Mouse (Mus musculus): Measurements from ENCODE around the gene Adamts17. TPM values are rescaled to one million over a fixed set of nuclear protein-coding genes. Genes with fewer than 3 reads are reported as not detected.

The Adamts17 gene
- total and polyA plus RNA-seq, 3 experiments = 0.33 to 0.42 TPM; not detected in 1

- TF ChIP-seq E2F4 (IDR thresholded peaks at IDR 0.05; ENCODE audit: borderline replicate concordance, low read depth, low read length) (no peak), TBP (IDR thresholded peaks at IDR 0.05; ENCODE audit: low read depth, low read length) (no peak), MXI1 (IDR thresholded peaks at IDR 0.05; ENCODE audit: low read depth, low read length) (no peak), CHD1 (IDR thresholded peaks at IDR 0.05; ENCODE audit: low read depth, low read length) (no peak), POLR2A (IDR thresholded peaks at IDR 0.05; ENCODE audit: control insufficient read depth in 1 of 2, insufficient read depth in 1 of 2, low read depth in 1 of 2, low read length in 2 of 2, poor library complexity in 1 of 2) (no peak), ZNF384 (IDR thresholded peaks at IDR 0.05; ENCODE audit: low read depth, low read length) (no peak), POLR2AphosphoS5 (IDR thresholded peaks at IDR 0.05; ENCODE audit: borderline replicate concordance, low read depth, low read length) (no peak), MAFK (IDR thresholded peaks at IDR 0.05; ENCODE audit: borderline replicate concordance, low read depth, low read length) (no peak), MYB (IDR thresholded peaks at IDR 0.05; ENCODE audit: low read depth, low read length) (no peak), ETS1 (IDR thresholded peaks at IDR 0.05; ENCODE audit: low read depth, low read length) (no peak), GATA1 (IDR thresholded peaks at IDR 0.05; ENCODE audit: low read depth, low read length) (no peak), HCFC1 (IDR thresholded peaks at IDR 0.05; ENCODE audit: low read depth, low read length) (no peak), SMC3 (IDR thresholded peaks at IDR 0.05; ENCODE audit: low read depth, low read length) (no peak), GABPA (IDR thresholded peaks at IDR 0.05; ENCODE audit: low read depth, low read length) (no peak), TCF12 (IDR thresholded peaks at IDR 0.05; ENCODE audit: low read depth, low read length) (no peak), MYC (IDR thresholded peaks at IDR 0.05; ENCODE audit: low read depth, low read length) (no peak), MAZ (IDR thresholded peaks at IDR 0.05; ENCODE audit: low read depth, low read length) (no peak), USF2 (IDR thresholded peaks at IDR 0.05; ENCODE audit: borderline replicate concordance in 1 of 2, insufficient read depth in 1 of 2, low read depth in 1 of 2, low read length in 2 of 2) (no peak)
- Histone ChIP-seq H3K27me3 (ENCODE audit: control insufficient read depth in 1 of 2, insufficient read depth in 2 of 2, low read length in 2 of 2) (no peaks in the 10 kb centered on the region), H3K9me3 (replicated peaks; ENCODE audit: insufficient read depth, low read length) (no peaks in the 10 kb centered on the region), H3K9ac (ENCODE audit: control insufficient read depth, low read depth, low read length, poor library complexity, severe bottlenecking) (no peak overlapping the region), H3K79me2 (ENCODE audit: control insufficient read depth, insufficient read depth, low read length, poor library complexity) (no peaks in the 10 kb centered on the region), H3K4me3 (ENCODE audit: control insufficient read depth in 1 of 2, insufficient read depth in 1 of 2, low read depth in 2 of 2, low read length in 2 of 2) (no peak overlapping the region; a peak in 1 of 4 replicates), H3K27ac (ENCODE audit: control insufficient read depth, low read depth, low read length) (no peak overlapping the region), H3K4me1 (ENCODE audit: control insufficient read depth in 1 of 2, insufficient read depth in 2 of 2, low read length in 2 of 2) (no peaks in the 10 kb centered on the region), H3K36me3 (ENCODE audit: control insufficient read depth in 1 of 2, insufficient read depth in 2 of 2, low read length in 2 of 2) (no peaks in the 10 kb centered on the region)
- peak; percentile 4 for DNase-seq (ENCODE audit: low read depth, low spot score)
These were observed 27.6 kb downstream of the Adamts17 start for GRCm38 (mm10) chr7:66866944-66867718.

DNA sequence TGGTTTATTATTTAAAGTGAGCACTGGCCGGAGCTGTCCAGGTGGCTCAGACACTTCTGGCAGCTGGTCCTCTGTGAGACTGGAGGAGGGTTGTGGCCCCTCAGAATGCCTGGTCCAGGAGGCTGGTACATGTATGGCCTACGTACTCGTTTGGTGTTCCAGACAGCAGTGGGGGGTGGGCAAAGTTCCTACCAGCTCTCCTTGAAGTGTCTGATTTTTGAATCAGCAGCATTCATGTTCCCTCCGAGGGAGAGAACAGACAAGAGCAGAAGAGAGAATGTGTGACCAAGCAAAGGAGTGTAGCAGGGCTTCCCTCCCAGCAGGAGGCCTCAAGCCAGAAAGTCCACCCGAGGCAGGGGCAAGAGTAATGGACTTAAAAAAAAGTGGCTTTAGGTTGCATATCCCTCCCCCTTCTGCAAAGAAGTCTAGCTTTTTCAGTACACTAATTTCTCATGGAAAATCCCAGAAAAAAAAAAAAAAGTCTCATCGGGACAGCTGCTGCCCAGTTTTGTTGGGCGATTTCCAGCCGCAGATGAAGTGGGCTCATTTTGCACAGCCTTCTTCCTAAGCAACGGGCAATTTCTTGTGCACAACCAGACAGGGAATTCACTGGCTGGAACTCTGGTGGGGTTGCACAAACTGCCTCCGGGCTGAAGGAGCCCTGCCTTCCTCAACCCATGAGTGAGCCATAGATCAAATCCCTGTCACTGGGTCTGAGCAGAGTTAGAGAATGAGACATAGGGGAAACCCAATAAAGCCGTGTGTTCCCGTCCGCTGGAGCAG, 28.4 kb downstream of the Adamts17 start:
- Histone ChIP-seq H3K9me3 (replicated peaks; ENCODE audit: insufficient read depth, low read length) (no peaks in the 10 kb centered on the region), H3K4me1 (ENCODE audit: control insufficient read depth in 1 of 2, insufficient read depth in 2 of 2, low read length in 2 of 2) (no peaks in the 10 kb centered on the region), H3K9ac (ENCODE audit: control insufficient read depth, low read depth, low read length, poor library complexity, severe bottlenecking) (no peak overlapping the region), H3K4me3 (ENCODE audit: control insufficient read depth in 1 of 2, insufficient read depth in 1 of 2, low read depth in 2 of 2, low read length in 2 of 2) (no peak overlapping the region), H3K27ac (ENCODE audit: control insufficient read depth, low read depth, low read length) (no peak overlapping the region), H3K36me3 (ENCODE audit: control insufficient read depth in 1 of 2, insufficient read depth in 2 of 2, low read length in 2 of 2) (no peaks in the 10 kb centered on the region), H3K79me2 (ENCODE audit: control insufficient read depth, insufficient read depth, low read length, poor library complexity) (no peaks in the 10 kb centered on the region), H3K27me3 (ENCODE audit: control insufficient read depth in 1 of 2, insufficient read depth in 2 of 2, low read length in 2 of 2) (no peaks in the 10 kb centered on the region)
- no peak for DNase-seq (ENCODE audit: low read depth, low spot score)
- no peak for TF ChIP-seq TCF12 (IDR thresholded peaks at IDR 0.05; ENCODE audit: low read depth, low read length)
- no peak for TF ChIP-seq POLR2A (IDR thresholded peaks at IDR 0.05; ENCODE audit: control insufficient read depth in 1 of 2, insufficient read depth in 1 of 2, low read depth in 1 of 2, low read length in 2 of 2, poor library complexity in 1 of 2)
- TF ChIP-seq MEF2A (IDR thresholded peaks at IDR 0.05; ENCODE audit: extremely low read depth, insufficient replicate concordance, low read depth, low read length, poor library complexity, severe bottlenecking) = no peak
- TF ChIP-seq JUND (IDR thresholded peaks at IDR 0.05; ENCODE audit: low read depth, low read length) = no peak
- no peak for TF ChIP-seq EP300 (IDR thresholded peaks at IDR 0.05; ENCODE audit: low read depth in 1 of 2, low read length in 2 of 2)
- TF ChIP-seq TBP (IDR thresholded peaks at IDR 0.05; ENCODE audit: low read depth, low read length) = no peak
- no peak for TF ChIP-seq NELFE (IDR thresholded peaks at IDR 0.05; ENCODE audit: low read depth, low read length)
- TF ChIP-seq POLR2AphosphoS5 (IDR thresholded peaks at IDR 0.05; ENCODE audit: borderline replicate concordance, low read depth, low read length) = no peak
- no peak for TF ChIP-seq CHD1 (IDR thresholded peaks at IDR 0.05; ENCODE audit: low read depth, low read length)
- no peak for TF ChIP-seq ZC3H11A (IDR thresholded peaks at IDR 0.05; ENCODE audit: low read depth, low read length)
- no peak for TF ChIP-seq MAZ (IDR thresholded peaks at IDR 0.05; ENCODE audit: low read depth, low read length)
- no peak for TF ChIP-seq MAX (IDR thresholded peaks at IDR 0.05; ENCODE audit: low read length)

Data from MEL (cell line).